Mouse (Mus musculus): ENCODE data around the gene Zmynd8. TPM values are rescaled to one million over a fixed set of nuclear protein-coding genes. Genes with fewer than 3 reads are reported as not detected.

The Zmynd8 gene
- polyA plus RNA-seq, 1 experiment from 2014 or later: 47.6 TPM

- no peak for ATAC-seq (replicated peaks; ENCODE audit: insufficient number of reproducible peaks, low FRiP score, low TSS enrichment)
- H3K36me3 ChIP-seq (ENCODE audit: control insufficient read depth, insufficient read depth, low read length): peaks cover 29% of the 10 kb centered on the region
- WGBS (ENCODE audit: insufficient replicate concordance): 93% methylated on average over 15 of the region's 15 CpGs
Observed at GRCm38 (mm10) chr2:165822478-165822877, 76.3 kb downstream of the Zmynd8 start.

GRCm38 (mm10) chr2:165821671-165822070 is 77.1 kb downstream of the Zmynd8 start:
- ATAC-seq (replicated peaks; ENCODE audit: insufficient number of reproducible peaks, low FRiP score, low TSS enrichment): no peak
- WGBS (ENCODE audit: insufficient replicate concordance): 82% methylated on average over 12 of the region's 12 CpGs
- H3K4me3 ChIP-seq (ENCODE audit: low read depth, low read length): no peak overlapping the region
- H3K4me1 ChIP-seq (ENCODE audit: control insufficient read depth, insufficient read depth, low read length): peaks cover 21% of the 10 kb centered on the region
- no peak overlapping the region for H3K4me2 ChIP-seq
- H3K27me3 ChIP-seq (ENCODE audit: control insufficient read depth, insufficient read depth, low read length): no peaks in the 10 kb centered on the region
- no peaks in the 10 kb centered on the region for H3K9me3 ChIP-seq (replicated peaks; ENCODE audit: control insufficient read depth, low read length)
- no peak overlapping the region for H3K27ac ChIP-seq (ENCODE audit: low read depth, low read length)
- H3K36me3 ChIP-seq (ENCODE audit: control insufficient read depth, insufficient read depth, low read length): peaks cover 25% of the 10 kb centered on the region
- no peak overlapping the region for H3K9ac ChIP-seq (ENCODE audit: low read depth, low read length)

More at GRCm38 (mm10) chr2:165822478-165822877, 76.3 kb downstream of the Zmynd8 start:
- no peak overlapping the region for H3K27ac ChIP-seq (ENCODE audit: low read depth, low read length)
- H3K9me3 ChIP-seq (replicated peaks; ENCODE audit: control insufficient read depth, low read length): no peaks in the 10 kb centered on the region
- H3K9ac ChIP-seq (ENCODE audit: low read depth, low read length): no peak overlapping the region
- H3K4me3 ChIP-seq (ENCODE audit: low read depth, low read length): no peak overlapping the region
- peaks cover 15% of the 10 kb centered on the region for H3K4me1 ChIP-seq (ENCODE audit: control insufficient read depth, insufficient read depth, low read length)
- no peaks in the 10 kb centered on the region for H3K27me3 ChIP-seq (ENCODE audit: control insufficient read depth, insufficient read depth, low read length)
- H3K4me2 ChIP-seq: no peak overlapping the region

DNA sequence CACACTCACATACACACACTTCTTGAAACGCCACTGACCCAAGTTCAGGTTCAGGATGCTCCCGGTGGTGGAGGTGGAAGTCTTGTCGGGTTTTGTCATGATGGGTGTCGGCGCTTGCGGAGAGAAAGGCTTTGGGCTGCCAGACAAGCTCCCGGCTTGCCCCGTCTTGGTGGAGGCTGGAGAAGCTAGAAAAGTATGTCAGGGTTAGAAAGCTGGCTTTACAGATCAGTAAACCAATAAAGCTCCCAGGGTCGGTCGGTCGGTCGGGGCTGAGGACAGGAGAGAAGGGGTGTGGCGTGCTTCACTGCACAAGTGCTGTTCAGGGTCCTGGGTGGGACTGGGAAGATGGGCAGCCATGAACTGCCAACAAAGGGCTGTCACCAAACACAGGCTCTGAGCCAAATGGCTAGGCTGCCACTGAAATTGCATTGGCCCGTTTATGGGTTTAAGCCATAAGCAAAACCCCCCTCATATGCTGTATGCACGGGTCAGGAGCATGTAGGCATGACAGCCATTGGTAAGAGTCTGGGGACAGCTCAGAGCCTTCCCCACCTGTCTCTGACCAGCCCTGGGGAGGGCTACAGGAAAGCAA is 78.2 kb downstream of the Zmynd8 start:
- Histone ChIP-seq H3K9me3 (replicated peaks; ENCODE audit: control insufficient read depth, low read length) (no peaks in the 10 kb centered on the region), H3K36me3 (ENCODE audit: control insufficient read depth, insufficient read depth, low read length) (peaks cover 20% of the 10 kb centered on the region), H3K4me1 (ENCODE audit: control insufficient read depth, insufficient read depth, low read length) (peaks cover 22% of the 10 kb centered on the region), H3K27ac (ENCODE audit: low read depth, low read length) (peak overlapping the region; percentile 54), H3K9ac (ENCODE audit: low read depth, low read length) (no peak overlapping the region), H3K4me3 (ENCODE audit: low read depth, low read length) (no peak overlapping the region), H3K27me3 (ENCODE audit: control insufficient read depth, insufficient read depth, low read length) (no peaks in the 10 kb centered on the region), H3K4me2 (no peak overlapping the region)
- no peak for ATAC-seq (replicated peaks; ENCODE audit: insufficient number of reproducible peaks, low FRiP score, low TSS enrichment)
- WGBS (ENCODE audit: insufficient replicate concordance): 75% methylated on average over 15 of the region's 15 CpGs

DNA sequence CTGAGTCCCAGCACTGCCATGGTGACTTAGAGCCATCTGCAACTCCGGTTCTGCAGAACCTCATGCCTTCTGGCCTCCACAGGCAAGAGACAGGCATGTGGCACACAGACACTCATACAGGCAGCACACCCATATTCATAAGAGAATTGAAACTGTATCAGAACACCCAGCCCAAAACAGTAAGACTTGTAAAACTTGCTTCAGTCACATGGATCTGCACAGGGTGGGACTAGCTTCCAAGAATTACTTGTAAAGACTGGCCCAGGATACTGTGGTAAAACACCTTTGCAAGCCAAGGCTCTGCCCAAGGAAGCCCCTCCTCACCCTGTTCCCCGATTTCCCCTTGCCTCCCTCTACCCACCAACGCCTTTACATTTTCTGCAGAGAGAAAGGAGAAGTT is 78.7 kb downstream of the Zmynd8 start:
- Histone ChIP-seq H3K36me3 (ENCODE audit: control insufficient read depth, insufficient read depth, low read length) (peaks cover 17% of the 10 kb centered on the region), H3K4me1 (ENCODE audit: control insufficient read depth, insufficient read depth, low read length) (peaks cover 22% of the 10 kb centered on the region), H3K9ac (ENCODE audit: low read depth, low read length) (no peak overlapping the region), H3K27me3 (ENCODE audit: control insufficient read depth, insufficient read depth, low read length) (no peaks in the 10 kb centered on the region), H3K4me3 (ENCODE audit: low read depth, low read length) (no peak overlapping the region), H3K27ac (ENCODE audit: low read depth, low read length) (peak overlapping the region; percentile 54), H3K4me2 (no peak overlapping the region), H3K9me3 (replicated peaks; ENCODE audit: control insufficient read depth, low read length) (no peaks in the 10 kb centered on the region)
- WGBS (ENCODE audit: insufficient replicate concordance): 77% methylated on average over 3 of the region's 3 CpGs
- ATAC-seq (replicated peaks; ENCODE audit: insufficient number of reproducible peaks, low FRiP score, low TSS enrichment): no peak

DNA sequence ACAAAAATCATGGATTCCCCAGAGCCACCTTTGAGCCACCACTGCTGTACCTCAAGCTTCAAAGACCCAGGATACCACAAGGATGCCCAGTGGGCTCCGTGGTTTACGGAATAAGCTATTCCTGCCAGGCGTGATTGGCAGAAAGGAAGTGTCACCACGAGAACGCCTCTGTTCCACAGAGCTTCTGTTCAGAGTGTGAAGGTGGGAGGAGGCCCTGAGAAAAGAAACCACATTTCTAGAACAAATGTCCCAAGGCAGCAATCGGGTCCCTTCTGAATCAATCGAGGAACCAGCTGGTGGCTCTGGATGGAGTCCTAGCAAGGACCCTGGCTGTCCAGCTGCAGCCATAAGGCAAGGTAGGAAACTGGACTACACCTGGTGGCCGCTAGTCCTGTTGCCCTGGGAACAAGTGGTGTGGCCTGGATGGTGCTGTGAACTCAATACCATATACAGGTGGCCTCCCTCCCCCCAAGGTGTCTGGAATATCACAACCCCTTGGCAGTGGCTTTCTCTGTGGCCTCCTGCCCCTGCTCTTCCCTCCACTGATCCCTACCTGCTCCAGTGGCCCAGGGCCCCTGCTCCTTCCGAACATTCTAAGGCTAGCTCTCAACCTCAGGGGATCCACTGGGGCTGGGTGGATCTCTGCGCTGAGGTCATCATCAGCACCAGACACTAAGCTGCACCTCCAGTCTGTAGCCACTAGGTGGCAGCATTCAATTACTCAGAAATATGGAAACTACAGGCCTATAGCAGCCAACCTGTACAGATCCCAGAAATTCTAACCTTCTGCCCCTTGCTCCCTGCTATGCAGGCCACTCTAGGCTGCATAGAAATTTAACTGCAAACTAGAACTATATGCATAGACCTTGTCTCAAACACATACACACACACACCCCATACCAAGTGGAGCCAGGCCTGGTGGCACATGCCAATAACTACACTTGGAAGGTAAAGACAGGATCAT is 79.5 kb downstream of the Zmynd8 start:
- Histone ChIP-seq H3K4me3 (ENCODE audit: low read depth, low read length) (no peak overlapping the region), H3K27me3 (ENCODE audit: control insufficient read depth, insufficient read depth, low read length) (no peaks in the 10 kb centered on the region), H3K9me3 (replicated peaks; ENCODE audit: control insufficient read depth, low read length) (no peaks in the 10 kb centered on the region), H3K36me3 (ENCODE audit: control insufficient read depth, insufficient read depth, low read length) (peaks cover 14% of the 10 kb centered on the region), H3K27ac (ENCODE audit: low read depth, low read length) (no peak overlapping the region), H3K9ac (ENCODE audit: low read depth, low read length) (no peak overlapping the region), H3K4me2 (no peak overlapping the region), H3K4me1 (ENCODE audit: control insufficient read depth, insufficient read depth, low read length) (peaks cover 22% of the 10 kb centered on the region)
- no peak; the same call in 1 of the 2 replicates for ATAC-seq (replicated peaks; ENCODE audit: insufficient number of reproducible peaks, low FRiP score, low TSS enrichment)
- WGBS (ENCODE audit: insufficient replicate concordance): 77% methylated on average over 10 of the region's 10 CpGs

GRCm38 (mm10) chr2:165818570-165818969 is 80.2 kb downstream of the Zmynd8 start:
- WGBS (ENCODE audit: insufficient replicate concordance): 91% methylated on average over 6 of the region's 6 CpGs
- Histone ChIP-seq H3K36me3 (ENCODE audit: control insufficient read depth, insufficient read depth, low read length) (peaks cover 11% of the 10 kb centered on the region), H3K9ac (ENCODE audit: low read depth, low read length) (no peak overlapping the region), H3K27ac (ENCODE audit: low read depth, low read length) (no peak overlapping the region), H3K4me2 (no peak overlapping the region), H3K27me3 (ENCODE audit: control insufficient read depth, insufficient read depth, low read length) (no peaks in the 10 kb centered on the region), H3K4me1 (ENCODE audit: control insufficient read depth, insufficient read depth, low read length) (peaks cover 22% of the 10 kb centered on the region), H3K9me3 (replicated peaks; ENCODE audit: control insufficient read depth, low read length) (no peaks in the 10 kb centered on the region), H3K4me3 (ENCODE audit: low read depth, low read length) (no peak overlapping the region)
- ATAC-seq (replicated peaks; ENCODE audit: insufficient number of reproducible peaks, low FRiP score, low TSS enrichment): no peak

DNA sequence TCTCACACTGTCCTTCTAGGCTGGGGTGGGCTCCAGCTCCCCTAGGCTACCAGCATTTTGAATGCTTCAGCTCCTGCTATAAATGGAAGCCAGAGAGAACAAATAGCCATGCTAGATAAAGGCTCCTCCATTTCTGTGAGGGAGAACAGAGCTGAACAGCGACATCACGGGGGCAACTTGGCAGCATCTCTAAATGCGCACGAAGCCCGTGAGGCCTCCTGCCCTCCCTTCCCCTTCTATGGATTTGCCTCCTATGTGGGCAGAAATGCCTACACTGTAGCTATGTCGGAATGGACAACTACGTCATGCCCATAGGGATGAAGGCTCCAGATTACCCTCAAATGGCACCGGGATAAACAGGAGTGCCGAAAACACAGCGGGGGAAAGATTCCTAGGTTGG is 81.4 kb downstream of the Zmynd8 start:
- no peak for ATAC-seq (replicated peaks; ENCODE audit: insufficient number of reproducible peaks, low FRiP score, low TSS enrichment)
- 81% methylated on average over 10 of the region's 10 CpGs for WGBS (ENCODE audit: insufficient replicate concordance)

GRCm38 (mm10) chr2:165815103-165815880 is 83.5 kb downstream of the Zmynd8 start:
- H3K36me3 ChIP-seq (ENCODE audit: control insufficient read depth, insufficient read depth, low read length): peaks cover 20% of the 10 kb centered on the region

More for the DNA sequence above, 81.4 kb downstream of the Zmynd8 start:
- H3K27ac ChIP-seq (ENCODE audit: low read depth, low read length): peak overlapping the region; percentile 67
- H3K4me1 ChIP-seq (ENCODE audit: control insufficient read depth, insufficient read depth, low read length): peaks cover 22% of the 10 kb centered on the region
- H3K36me3 ChIP-seq (ENCODE audit: control insufficient read depth, insufficient read depth, low read length): peaks cover 11% of the 10 kb centered on the region
- H3K9me3 ChIP-seq (replicated peaks; ENCODE audit: control insufficient read depth, low read length): no peaks in the 10 kb centered on the region
- H3K27me3 ChIP-seq (ENCODE audit: control insufficient read depth, insufficient read depth, low read length): no peaks in the 10 kb centered on the region
- no peak overlapping the region for H3K9ac ChIP-seq (ENCODE audit: low read depth, low read length)
- no peak overlapping the region for H3K4me3 ChIP-seq (ENCODE audit: low read depth, low read length)
- H3K4me2 ChIP-seq: no peak overlapping the region

More at GRCm38 (mm10) chr2:165815103-165815880, 83.5 kb downstream of the Zmynd8 start:
- H3K27me3 ChIP-seq (ENCODE audit: control insufficient read depth, insufficient read depth, low read length): no peaks in the 10 kb centered on the region
- no peaks in the 10 kb centered on the region for H3K9me3 ChIP-seq (replicated peaks; ENCODE audit: control insufficient read depth, low read length)
- WGBS (ENCODE audit: insufficient replicate concordance): 93% methylated on average over 23 of the region's 28 CpGs
- H3K4me1 ChIP-seq (ENCODE audit: control insufficient read depth, insufficient read depth, low read length): peaks cover 19% of the 10 kb centered on the region
- no peak for ATAC-seq (replicated peaks; ENCODE audit: insufficient number of reproducible peaks, low FRiP score, low TSS enrichment)
- H3K4me2 ChIP-seq: no peak overlapping the region
- no peak overlapping the region for H3K27ac ChIP-seq (ENCODE audit: low read depth, low read length)
- H3K9ac ChIP-seq (ENCODE audit: low read depth, low read length): no peak overlapping the region
- no peak overlapping the region for H3K4me3 ChIP-seq (ENCODE audit: low read depth, low read length)
